Mouse (Mus musculus): ENCODE measurements at regions not wholly inside any gene's neighbourhood (a gene's known extent, or its start where the extent isn't known, plus 50 kb on each side); places are given as distances from the start of the nearest gene placed in this dataset.

DNA sequence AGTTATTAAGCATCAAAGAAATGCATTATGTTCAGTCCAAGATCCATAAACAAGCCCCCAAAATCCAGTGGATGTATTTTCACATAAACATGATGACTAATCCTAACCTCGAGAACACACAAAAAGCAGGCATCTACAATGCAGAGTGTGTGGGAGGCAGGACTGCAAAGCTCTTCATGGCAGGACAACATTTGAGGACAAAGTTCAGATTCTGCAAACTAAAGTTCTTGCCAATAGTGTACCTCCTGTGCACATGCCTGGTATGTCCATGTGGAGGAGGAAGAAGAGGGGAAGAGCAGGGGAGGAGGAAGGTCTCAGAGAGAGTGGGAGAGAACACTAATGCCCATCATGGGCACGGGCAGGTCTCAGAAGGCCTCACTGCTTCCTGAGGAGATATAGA is 72.6 kb upstream of the Irs2 start:
- TF ChIP-seq CTCF (IDR thresholded peaks at IDR 0.05; ENCODE audit: low read depth, low read length): no peak
- TF ChIP-seq POLR2A (IDR thresholded peaks at IDR 0.05; ENCODE audit: extremely low read depth, insufficient read depth, low read length): no peak

Data from liver, adult 2 months (tissue).